Mouse (Mus musculus): Measurements from ENCODE around the gene Hist2h2aa2.

DNA sequence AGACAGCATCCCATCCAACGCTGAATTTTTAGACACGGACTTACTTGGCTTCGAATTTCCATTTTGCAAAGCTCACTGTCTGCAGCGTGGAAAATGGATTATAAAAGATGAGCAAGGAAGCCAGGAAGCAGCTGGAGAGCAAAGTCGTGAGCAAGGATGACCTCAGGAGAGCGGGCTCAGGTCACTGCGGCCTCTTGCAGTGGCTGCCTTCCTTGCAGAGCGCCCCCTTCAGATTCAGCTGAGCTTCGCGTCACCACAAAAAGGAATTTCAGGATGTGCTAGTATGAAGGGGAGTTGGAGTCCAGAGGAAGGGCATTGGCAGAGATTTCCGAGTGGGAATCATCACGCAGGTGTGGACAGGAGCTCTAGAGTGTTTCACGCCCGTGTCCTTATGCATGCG is 30.8 kb downstream of the Hist2h2aa2 start:
- TF ChIP-seq POLR2A (IDR thresholded peaks at IDR 0.05; ENCODE audit: extremely low read depth, insufficient read depth, low read length) (no peak), CTCF (IDR thresholded peaks at IDR 0.05; ENCODE audit: low read depth, low read length) (peak; percentile 43)
